Comparison of ENCODE assay signal across 12 mouse cellular contexts in genomic region chr4:44851835-44852251, GRCm38 (mm10).
DNase-seq lines count a peak whose midpoint lies in the region; ATAC-seq and TF ChIP-seq lines count a peak whose summit lies in the region.
"Had no signal": no experiment of that assay in that cellular context is flagged by ENCODE, and none has a peak within 500 bp of the region (broad histone marks: within the 10 kb centered on the region; RNA-seq: fewer than 3 reads in every experiment).

No protein-coding gene starts in this region.

- H3K4me2 ChIP-seq in midbrain, postnatal 0 days (ENCODE audit: low read depth, low read length, poor library complexity, severe bottlenecking), result no peak overlapping the region
- no peak overlapping the region for H3K4me2 ChIP-seq in intestine, postnatal 0 days (replicated peaks; ENCODE audit: low read depth)
- H3K4me2 ChIP-seq: liver, embryonic 15.5 days had no signal

- no peak for TF ChIP-seq CTCF in ES-Bruce4 (IDR thresholded peaks at IDR 0.05; ENCODE audit: low read depth, low read length)
- TF ChIP-seq CTCF in midbrain, postnatal 0 days (IDR thresholded peaks at IDR 0.05), result no peak
- TF ChIP-seq CTCF in lung, adult 2 months (IDR thresholded peaks at IDR 0.05; ENCODE audit: insufficient read depth, low read length), result no peak
- TF ChIP-seq CTCF in intestine, postnatal 0 days (IDR thresholded peaks at IDR 0.05; ENCODE audit: low read depth), result no peak

- ATAC-seq in midbrain, postnatal 0 days (ENCODE audit: low FRiP score), result no peak
- ATAC-seq in intestine, postnatal 0 days, result no peak

- DNase-seq in embryo, embryonic 10 days (ENCODE audit: low spot score), result peak; percentile 91
- DNase-seq in hindbrain, embryonic 10.5 days (ENCODE audit: low spot score), result peak; percentile 90
- DNase-seq in midbrain, postnatal 0 days (ENCODE audit: low spot score), result peak; percentile 74
- DNase-seq in lung, adult 2 months, result no peak
- DNase-seq in kidney, postnatal 4 days, result no peak
- DNase-seq: adrenal gland, postnatal 25 days; kidney, adult 18-20 months had no signal

- 13% methylated on average over 6 of the region's 6 CpGs for WGBS in hindbrain, embryonic 10.5 days
- WGBS in midbrain, postnatal 0 days, result 18% methylated on average over 6 of the region's 6 CpGs
- WGBS in lung, adult 2 months, result 73% methylated on average over 6 of the region's 6 CpGs
- 70% methylated on average over 6 of the region's 6 CpGs for WGBS in intestine, postnatal 0 days

- peaks cover 2% of the 10 kb centered on the region for H3K4me1 ChIP-seq in ES-Bruce4 (ENCODE audit: control insufficient read depth, insufficient read depth, low read length)
- peaks cover 20% of the 10 kb centered on the region; the same call in 1 of the 2 replicates for H3K4me1 ChIP-seq in hindbrain, embryonic 10.5 days (replicated peaks)
- no peaks in the 10 kb centered on the region for H3K4me1 ChIP-seq in midbrain, postnatal 0 days (ENCODE audit: insufficient read depth, low read length)
- H3K4me1 ChIP-seq in lung, adult 2 months (ENCODE audit: control insufficient read depth, insufficient read depth, low read length), result no peaks in the 10 kb centered on the region
- no peaks in the 10 kb centered on the region for H3K4me1 ChIP-seq in intestine, postnatal 0 days (replicated peaks; ENCODE audit: control insufficient read depth, insufficient read depth, low read length)
- H3K4me1 ChIP-seq: liver, embryonic 15.5 days had no signal

- TF ChIP-seq EP300 in ES-Bruce4 (IDR thresholded peaks at IDR 0.05; ENCODE audit: insufficient read depth, low read depth, low read length), result peak; percentile 56; the same call in 1 of the 2 replicates

- H3K9me3 ChIP-seq in ES-Bruce4 (replicated peaks; ENCODE audit: control insufficient read depth, insufficient read depth, low read length, poor library complexity, severe bottlenecking), result no peaks in the 10 kb centered on the region
- no peaks in the 10 kb centered on the region for H3K9me3 ChIP-seq in hindbrain, embryonic 10.5 days
- no peaks in the 10 kb centered on the region for H3K9me3 ChIP-seq in midbrain, postnatal 0 days (ENCODE audit: low read length)
- no peaks in the 10 kb centered on the region for H3K9me3 ChIP-seq in intestine, postnatal 0 days (ENCODE audit: control insufficient read depth)
- H3K9me3 ChIP-seq: G1E; liver, embryonic 15.5 days had no signal

- no peak overlapping the region for H3K4me3 ChIP-seq in ES-Bruce4 (ENCODE audit: low read depth, low read length)
- no peak overlapping the region for H3K4me3 ChIP-seq in hindbrain, embryonic 10.5 days
- no peak overlapping the region for H3K4me3 ChIP-seq in midbrain, postnatal 0 days (ENCODE audit: low read depth, low read length)
- H3K4me3 ChIP-seq in lung, adult 2 months (replicated peaks; ENCODE audit: extremely low read depth, low read depth, low read length), result no peak overlapping the region
- no peak overlapping the region for H3K4me3 ChIP-seq in intestine, postnatal 0 days (ENCODE audit: low read depth, low read length)
- H3K4me3 ChIP-seq: left cerebral cortex, adult 2 months; liver, embryonic 15.5 days had no signal

- no peaks in the 10 kb centered on the region for H3K27me3 ChIP-seq in ES-Bruce4 (ENCODE audit: control insufficient read depth, insufficient read depth, low read length, poor library complexity, severe bottlenecking)
- peaks cover 46% of the 10 kb centered on the region for H3K27me3 ChIP-seq in hindbrain, embryonic 10.5 days (ENCODE audit: insufficient read depth, poor library complexity, severe bottlenecking)
- H3K27me3 ChIP-seq in midbrain, postnatal 0 days (ENCODE audit: insufficient read depth, low read length), result no peaks in the 10 kb centered on the region
- H3K27me3 ChIP-seq in intestine, postnatal 0 days (replicated peaks; ENCODE audit: control insufficient read depth, insufficient read depth, low read length), result no peaks in the 10 kb centered on the region
- H3K27me3 ChIP-seq: liver, embryonic 15.5 days had no signal

- no peaks in the 10 kb centered on the region for H3K36me3 ChIP-seq in ES-Bruce4 (ENCODE audit: control insufficient read depth, insufficient read depth, low read length, poor library complexity, severe bottlenecking)
- no peaks in the 10 kb centered on the region for H3K36me3 ChIP-seq in hindbrain, embryonic 10.5 days
- no peaks in the 10 kb centered on the region for H3K36me3 ChIP-seq in midbrain, postnatal 0 days (ENCODE audit: insufficient read depth, low read length)
- no peaks in the 10 kb centered on the region for H3K36me3 ChIP-seq in intestine, postnatal 0 days (ENCODE audit: control insufficient read depth, insufficient read depth)
- H3K36me3 ChIP-seq: liver, embryonic 15.5 days had no signal

- H3K9ac ChIP-seq in ES-Bruce4 (ENCODE audit: low read depth, poor library complexity, severe bottlenecking), result no peak overlapping the region
- no peak overlapping the region for H3K9ac ChIP-seq in midbrain, postnatal 0 days (replicated peaks; ENCODE audit: low read length, poor library complexity, severe bottlenecking)
- no peak overlapping the region for H3K9ac ChIP-seq in intestine, postnatal 0 days (ENCODE audit: low read depth, low read length)
- H3K9ac ChIP-seq: liver, embryonic 15.5 days had no signal

- no peak for TF ChIP-seq POLR2A in ES-Bruce4 (IDR thresholded peaks at IDR 0.05; ENCODE audit: insufficient read depth, low read length)
- no peak for TF ChIP-seq POLR2A in lung, adult 2 months (IDR thresholded peaks at IDR 0.05; ENCODE audit: borderline replicate concordance, extremely low read depth, low read depth, low read length)

- no peak overlapping the region; the same call in 1 of the 2 replicates for H3K27ac ChIP-seq in ES-Bruce4 (ENCODE audit: insufficient read depth, low read length)
- no peak overlapping the region for H3K27ac ChIP-seq in hindbrain, embryonic 10.5 days
- H3K27ac ChIP-seq in midbrain, postnatal 0 days (ENCODE audit: low read depth, low read length), result no peak overlapping the region
- H3K27ac ChIP-seq in intestine, postnatal 0 days (ENCODE audit: low read depth, low read length), result no peak overlapping the region
- H3K27ac ChIP-seq: left cerebral cortex, adult 2 months; liver, embryonic 15.5 days had no signal

Comparison
In these comparisons a context has a peak if more than half of its experiments do, and no peak if none do; other contexts are left out.
1. DNase-seq: peak in embryo, embryonic 10 days (single experiment), hindbrain, embryonic 10.5 days (single experiment) and midbrain, postnatal 0 days (single experiment); none in lung, adult 2 months (single experiment) and kidney, postnatal 4 days (0 of 2).